Mouse (Mus musculus) spleen, adult 12 weeks (tissue): Measurements from ENCODE around the gene Herpud1.

Experiments used
- DNase-seq: peaks from one replicate; pipeline ENCODE4 v3.0.0; 2022; ENCODE audit warnings: low spot score

The Herpud1 gene

GRCm38 (mm10) chr8:94386214-94387026 lies at the start of gene Herpud1:
Herpud1 (plus strand) TSS chr8:94386438.
- DNase-seq = peak; percentile 95

- no peak for DNase-seq
Measured at GRCm38 (mm10) chr8:94337559-94337958, 48.7 kb upstream of the Herpud1 start.

- DNase-seq = no peak
Measured at GRCm38 (mm10) chr8:94340796-94341195, 45.4 kb upstream of the Herpud1 start.

GRCm38 (mm10) chr8:94342691-94343090 lies 43.5 kb upstream of the Herpud1 start:
- DNase-seq = no peak

GRCm38 (mm10) chr8:94343290-94343689 lies 42.9 kb upstream of the Herpud1 start:
- peak; percentile 62 for DNase-seq

GRCm38 (mm10) chr8:94343778-94344320 lies 42.4 kb upstream of the Herpud1 start:
- no peak for DNase-seq

GRCm38 (mm10) chr8:94345657-94346056 lies 40.6 kb upstream of the Herpud1 start:
- no peak for DNase-seq

GRCm38 (mm10) chr8:94346264-94346663 lies 40.0 kb upstream of the Herpud1 start:
- DNase-seq = no peak

- no peak for DNase-seq
Measured at GRCm38 (mm10) chr8:94348425-94348824, 37.8 kb upstream of the Herpud1 start.

- DNase-seq = no peak
Measured at GRCm38 (mm10) chr8:94354069-94354531, 32.1 kb upstream of the Herpud1 start.

GRCm38 (mm10) chr8:94354571-94354970 lies 31.7 kb upstream of the Herpud1 start:
- DNase-seq = peak; percentile 16

- no peak for DNase-seq
Measured at GRCm38 (mm10) chr8:94357220-94357619, 29.0 kb upstream of the Herpud1 start.

GRCm38 (mm10) chr8:94358541-94358940 lies 27.7 kb upstream of the Herpud1 start:
- DNase-seq = no peak

- DNase-seq = no peak
Measured at GRCm38 (mm10) chr8:94361774-94362431, 24.3 kb upstream of the Herpud1 start.

GRCm38 (mm10) chr8:94362607-94363239 lies 23.5 kb upstream of the Herpud1 start:
- DNase-seq = no peak

- peak; percentile 61 for DNase-seq
Measured at GRCm38 (mm10) chr8:94363288-94363688, 22.9 kb upstream of the Herpud1 start.

- no peak for DNase-seq
Measured at GRCm38 (mm10) chr8:94363906-94364305, 22.3 kb upstream of the Herpud1 start.

- no peak for DNase-seq
Measured at GRCm38 (mm10) chr8:94364686-94365312, 21.4 kb upstream of the Herpud1 start.

- no peak for DNase-seq
Measured at GRCm38 (mm10) chr8:94365410-94365981, 20.7 kb upstream of the Herpud1 start.

GRCm38 (mm10) chr8:94370839-94371238 lies 15.4 kb upstream of the Herpud1 start:
- DNase-seq = no peak

GRCm38 (mm10) chr8:94372955-94373599 lies 13.2 kb upstream of the Herpud1 start:
- no peak for DNase-seq
